Mouse (Mus musculus) heart, embryonic 12.5 days (tissue): ENCODE data around the gene Fndc3b. TPM values are rescaled to one million over a fixed set of nuclear protein-coding genes. Genes with fewer than 3 reads are reported as not detected.
A peak's percentile ranks its signal among the peaks of the same experiment; 100 is the strongest.

Source experiments
- ATAC-seq: fragments of 200-750 bp; cut with Nextera tagmentation; 2 replicates; pipeline ENCODE4 v1.8.0; 2017; ENCODE audit warnings: moderate TSS enrichment, moderate library complexity; ENCODE audit not compliant: insufficient number of reproducible peaks, low FRiP score
- H3K27ac ChIP-seq: fragments of 300-500 bp; sonication (generic); 2 replicates; pipeline ENCODE4 v1.5.1; 2016; ENCODE audit warnings: mild to moderate bottlenecking, moderate library complexity; ENCODE audit not compliant: poor library complexity, severe bottlenecking
- H3K27me3 ChIP-seq: fragments of 300-500 bp; sonication (generic); replicated peaks from 2 replicates; pipeline ENCODE4 v1.6.1; 2016; ENCODE audit warnings: mild to moderate bottlenecking, moderate library complexity
- H3K36me3 ChIP-seq: fragments of 300-500 bp; sonication (generic); 2 replicates; pipeline ENCODE4 v1.6.1; 2016; ENCODE audit warnings: mild to moderate bottlenecking, moderate library complexity
- H3K4me1 ChIP-seq: fragments of 300-500 bp; sonication (generic); replicated peaks from 2 replicates; pipeline ENCODE4 v1.6.1; 2016; ENCODE audit warnings: mild to moderate bottlenecking
- H3K4me2 ChIP-seq: fragments of 300-500 bp; sonication (generic); 2 replicates; pipeline ENCODE4 v1.6.1; 2016; ENCODE audit warnings: mild to moderate bottlenecking, moderate library complexity
- H3K4me3 ChIP-seq: fragments of 300-500 bp; sonication (generic); 2 replicates; pipeline ENCODE4 v1.5.1; 2016; ENCODE audit warnings: mild to moderate bottlenecking
- H3K9ac ChIP-seq: fragments of 300-500 bp; sonication (generic); 2 replicates; pipeline ENCODE4 v1.6.1; 2016; ENCODE audit warnings: mild to moderate bottlenecking, moderate library complexity
- H3K9me3 ChIP-seq: fragments of 300-500 bp; sonication (generic); replicated peaks from 2 replicates; pipeline ENCODE4 v1.6.1; 2016; ENCODE audit warnings: mild to moderate bottlenecking, moderate library complexity
- WGBS: fragments of 180-500 bp; shearing (Covaris S2); methylation state at CpG from one replicate; pipeline ENCODE4 v1.1.7; 2016; 5-methylcytosine and 5-hydroxymethylcytosine counted together
- polyA plus RNA-seq: library from polyadenylated mRNA; unstranded; fragments of >200 nt; fragmentation: Nextera tagmentation; extraction: Ambion mirVana; gene quantifications from 2 replicates; pipeline ENCODE4 v1.2.1, GENCODE M21; 2016

Fndc3b gene
- polyA plus RNA-seq, 1 experiment from 2014 or later = 36.8 TPM

- peaks cover 54% of the 10 kb centered on the region for H3K4me1 ChIP-seq
- peaks cover 53% of the 10 kb centered on the region for H3K36me3 ChIP-seq
- H3K9ac ChIP-seq = no peak overlapping the region
- WGBS = 53% methylated on average over 14 of the region's 14 CpGs
- no peak overlapping the region for H3K4me3 ChIP-seq
- no peak for ATAC-seq
- H3K4me2 ChIP-seq = no peak overlapping the region
- H3K27ac ChIP-seq = peak overlapping the region; percentile 52
- no peaks in the 10 kb centered on the region for H3K9me3 ChIP-seq
- H3K27me3 ChIP-seq = no peaks in the 10 kb centered on the region
Measured at GRCm38 (mm10) chr3:27529221-27530051, 181.7 kb downstream of the Fndc3b start.

GRCm38 (mm10) chr3:27526991-27527390, 184.1 kb downstream of the Fndc3b start:
- no peak for ATAC-seq
- peaks cover 35% of the 10 kb centered on the region for H3K36me3 ChIP-seq
- H3K27ac ChIP-seq = 0 out of 2 replicates have a peak overlapping the region, but pooled peaks have one; percentile 29
- H3K27me3 ChIP-seq = no peaks in the 10 kb centered on the region
- H3K4me1 ChIP-seq = peaks cover 70% of the 10 kb centered on the region
- 80% methylated on average over 3 of the region's 3 CpGs for WGBS
- no peak overlapping the region for H3K4me2 ChIP-seq
- no peak overlapping the region for H3K4me3 ChIP-seq
- H3K9me3 ChIP-seq = no peaks in the 10 kb centered on the region
- no peak overlapping the region for H3K9ac ChIP-seq

- H3K4me3 ChIP-seq = no peak overlapping the region
- no peak overlapping the region for H3K9ac ChIP-seq
- H3K4me1 ChIP-seq = peaks cover 44% of the 10 kb centered on the region
- no peak for ATAC-seq
- no peaks in the 10 kb centered on the region for H3K9me3 ChIP-seq
- 79% methylated on average over 12 of the region's 12 CpGs for WGBS
- peaks cover 37% of the 10 kb centered on the region for H3K36me3 ChIP-seq
- 0 out of 2 replicates have a peak overlapping the region, but pooled peaks have one; percentile 27 for H3K27ac ChIP-seq
- no peaks in the 10 kb centered on the region for H3K27me3 ChIP-seq
- no peak overlapping the region for H3K4me2 ChIP-seq
Measured at GRCm38 (mm10) chr3:27523176-27523936, 187.8 kb downstream of the Fndc3b start.

- H3K9me3 ChIP-seq = no peaks in the 10 kb centered on the region
- H3K36me3 ChIP-seq = peaks cover 28% of the 10 kb centered on the region; the same call in 1 of the 2 replicates
- H3K4me2 ChIP-seq = no peak overlapping the region
- WGBS = 66% methylated on average over 6 of the region's 6 CpGs
- H3K4me3 ChIP-seq = no peak overlapping the region
- H3K9ac ChIP-seq = no peak overlapping the region
- no peak overlapping the region for H3K27ac ChIP-seq
- ATAC-seq = no peak
- H3K4me1 ChIP-seq = peaks cover 39% of the 10 kb centered on the region
- no peaks in the 10 kb centered on the region for H3K27me3 ChIP-seq
Measured at GRCm38 (mm10) chr3:27520391-27520790, 190.7 kb downstream of the Fndc3b start.

- Histone ChIP-seq H3K4me2 (no peak overlapping the region), H3K27ac (no peak overlapping the region), H3K27me3 (no peaks in the 10 kb centered on the region), H3K9me3 (no peaks in the 10 kb centered on the region), H3K36me3 (peaks cover 23% of the 10 kb centered on the region; the same call in 1 of the 2 replicates), H3K4me1 (peaks cover 34% of the 10 kb centered on the region), H3K9ac (no peak overlapping the region), H3K4me3 (no peak overlapping the region)
- ATAC-seq = no peak
- 86% methylated on average over 6 of the region's 6 CpGs for WGBS
Measured at GRCm38 (mm10) chr3:27519481-27519880, 191.6 kb downstream of the Fndc3b start.

GRCm38 (mm10) chr3:27518935-27519334, 192.2 kb downstream of the Fndc3b start:
- no peaks in the 10 kb centered on the region for H3K9me3 ChIP-seq
- WGBS = 82% methylated on average over 9 of the region's 9 CpGs
- H3K36me3 ChIP-seq = peaks cover 26% of the 10 kb centered on the region; the same call in 1 of the 2 replicates
- no peak overlapping the region for H3K9ac ChIP-seq
- H3K27me3 ChIP-seq = no peaks in the 10 kb centered on the region
- no peak for ATAC-seq
- H3K27ac ChIP-seq = no peak overlapping the region
- no peak overlapping the region for H3K4me3 ChIP-seq
- peaks cover 31% of the 10 kb centered on the region for H3K4me1 ChIP-seq
- H3K4me2 ChIP-seq = no peak overlapping the region

GRCm38 (mm10) chr3:27516536-27516935, 194.6 kb downstream of the Fndc3b start:
- no peak for ATAC-seq
- Histone ChIP-seq H3K9ac (no peak overlapping the region), H3K27ac (no peak overlapping the region), H3K4me1 (peaks cover 17% of the 10 kb centered on the region), H3K9me3 (no peaks in the 10 kb centered on the region), H3K27me3 (no peaks in the 10 kb centered on the region), H3K4me3 (no peak overlapping the region), H3K36me3 (peaks cover 32% of the 10 kb centered on the region; the same call in 1 of the 2 replicates), H3K4me2 (no peak overlapping the region)
- WGBS = 52% methylated on average over 5 of the region's 5 CpGs

- H3K4me2 ChIP-seq = no peak overlapping the region
- no peak overlapping the region for H3K4me3 ChIP-seq
- peaks cover 8% of the 10 kb centered on the region for H3K4me1 ChIP-seq
- no peak overlapping the region for H3K27ac ChIP-seq
- H3K9ac ChIP-seq = no peak overlapping the region
- peaks cover 45% of the 10 kb centered on the region for H3K36me3 ChIP-seq
- no peaks in the 10 kb centered on the region for H3K27me3 ChIP-seq
- WGBS = 73% methylated on average over 10 of the region's 10 CpGs
- no peak for ATAC-seq
- H3K9me3 ChIP-seq = no peaks in the 10 kb centered on the region
Measured at GRCm38 (mm10) chr3:27511765-27512164, 199.3 kb downstream of the Fndc3b start.

- Histone ChIP-seq H3K27me3 (no peaks in the 10 kb centered on the region), H3K9ac (no peak overlapping the region), H3K36me3 (peaks cover 52% of the 10 kb centered on the region), H3K4me2 (no peak overlapping the region), H3K4me3 (no peak overlapping the region), H3K9me3 (no peaks in the 10 kb centered on the region), H3K27ac (no peak overlapping the region), H3K4me1 (peaks cover 35% of the 10 kb centered on the region)
- no peak for ATAC-seq
- 77% methylated on average over 3 of the region's 3 CpGs for WGBS
Measured at GRCm38 (mm10) chr3:27506886-27507285, 204.2 kb downstream of the Fndc3b start.

- Histone ChIP-seq H3K27me3 (no peaks in the 10 kb centered on the region), H3K4me2 (no peak overlapping the region), H3K9me3 (no peaks in the 10 kb centered on the region), H3K36me3 (peaks cover 62% of the 10 kb centered on the region), H3K27ac (no peak overlapping the region; the same call in 1 of the 2 replicates), H3K4me1 (peaks cover 35% of the 10 kb centered on the region), H3K4me3 (no peak overlapping the region), H3K9ac (no peak overlapping the region)
- no peak for ATAC-seq
- 74% methylated on average over 3 of the region's 3 CpGs for WGBS
Measured at GRCm38 (mm10) chr3:27505582-27505981, 205.5 kb downstream of the Fndc3b start.
